Mouse (Mus musculus): ENCODE data around the gene Phldb1. TPM values are rescaled to one million over a fixed set of nuclear protein-coding genes. Genes with fewer than 3 reads are reported as not detected.

Gene Phldb1
- polyA plus RNA-seq, 1 experiment from 2014 or later = 38.6 TPM

DNA sequence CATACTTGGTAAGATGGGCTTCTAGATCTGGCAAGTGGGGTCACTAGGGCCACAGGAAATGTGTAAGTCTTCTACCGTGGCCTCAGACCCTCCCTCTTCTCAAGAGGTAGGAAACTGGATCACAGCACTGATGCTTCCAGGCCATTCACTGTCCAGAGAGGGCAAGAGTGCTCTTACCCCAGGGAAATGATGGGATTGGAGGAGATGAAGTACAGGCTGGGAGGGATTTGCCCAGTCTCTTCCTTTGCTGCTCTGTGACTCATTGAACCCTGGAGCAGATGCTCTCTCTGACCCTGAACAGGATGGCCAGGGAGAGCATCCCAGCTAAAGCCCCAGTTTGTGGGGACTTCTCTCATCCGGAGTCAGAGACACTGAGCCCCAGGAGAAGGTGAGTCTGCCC lies 10.3 kb downstream of the Phldb1 start:
- no peak overlapping the region for H3K9ac ChIP-seq
- H3K27ac ChIP-seq (replicated peaks) = peak overlapping the region; percentile 87
- H3K4me3 ChIP-seq (replicated peaks) = no peak overlapping the region
- H3K9me3 ChIP-seq (replicated peaks) = no peaks in the 10 kb centered on the region
- H3K27me3 ChIP-seq = no peaks in the 10 kb centered on the region
- H3K4me2 ChIP-seq (replicated peaks) = no peak overlapping the region
- ATAC-seq (ENCODE audit: insufficient number of reproducible peaks, low FRiP score, low TSS enrichment, low read depth) = no peak
- H3K4me1 ChIP-seq = peaks cover 77% of the 10 kb centered on the region
- 18% methylated on average over 2 of the region's 2 CpGs for WGBS
- H3K36me3 ChIP-seq = no peaks in the 10 kb centered on the region

DNA sequence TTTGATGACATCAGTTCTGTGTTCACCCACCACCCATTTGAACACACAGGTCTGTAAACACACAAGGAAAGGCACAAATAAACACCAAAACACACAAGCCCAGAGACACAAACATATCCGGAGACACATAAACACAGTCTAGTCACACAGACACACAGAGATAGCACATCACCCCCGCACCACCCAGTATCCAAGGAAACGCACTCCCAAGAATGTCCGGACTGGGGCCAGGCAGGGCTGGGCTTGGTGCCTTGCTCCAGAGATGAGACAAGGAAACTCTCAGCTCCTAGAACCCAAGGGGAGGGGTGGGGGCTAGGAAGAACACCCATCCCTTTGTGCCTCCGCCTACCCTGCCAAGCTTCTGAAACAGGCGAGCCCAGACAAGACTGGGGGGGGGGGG lies 10.8 kb downstream of the Phldb1 start:
- Histone ChIP-seq H3K27me3 (no peaks in the 10 kb centered on the region), H3K9me3 (replicated peaks) (no peaks in the 10 kb centered on the region), H3K4me1 (peaks cover 82% of the 10 kb centered on the region), H3K27ac (replicated peaks) (peak overlapping the region; percentile 87), H3K9ac (no peak overlapping the region), H3K4me2 (replicated peaks) (no peak overlapping the region), H3K36me3 (no peaks in the 10 kb centered on the region), H3K4me3 (replicated peaks) (no peak overlapping the region)
- no peak for ATAC-seq (ENCODE audit: insufficient number of reproducible peaks, low FRiP score, low TSS enrichment, low read depth)
- 47% methylated on average over 6 of the region's 6 CpGs for WGBS

DNA sequence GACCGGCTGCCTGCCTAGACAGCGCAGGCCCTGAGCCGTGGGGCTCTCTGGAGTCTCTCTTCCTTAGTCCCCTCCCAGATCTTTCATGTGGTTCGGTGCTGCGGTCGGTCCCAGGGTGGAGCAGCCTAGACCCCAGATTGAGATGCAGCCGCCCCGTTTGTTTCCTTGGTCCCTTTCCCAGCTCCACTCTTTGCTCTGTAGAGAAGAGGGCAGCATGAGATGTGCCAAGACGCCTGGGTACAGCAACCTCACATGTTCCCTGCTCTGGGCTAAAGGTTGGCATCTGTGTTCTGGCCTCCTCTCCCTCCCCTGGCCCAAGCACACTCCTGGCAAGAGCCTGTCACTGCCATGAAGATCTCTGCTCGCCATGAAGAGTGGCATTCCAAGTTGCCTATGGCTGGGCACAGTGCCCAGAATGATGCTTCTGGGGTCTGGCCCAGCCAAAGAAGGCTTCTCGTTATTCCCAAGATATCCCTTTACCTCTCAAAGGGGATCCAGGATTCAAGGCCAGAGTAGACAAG lies 11.4 kb downstream of the Phldb1 start:
- no peak overlapping the region for H3K4me2 ChIP-seq (replicated peaks)
- H3K36me3 ChIP-seq = no peaks in the 10 kb centered on the region
- 0 out of 2 replicates have a peak, but pooled peaks have one; percentile 43 for ATAC-seq (ENCODE audit: insufficient number of reproducible peaks, low FRiP score, low TSS enrichment, low read depth)
- peak overlapping the region; percentile 87 for H3K27ac ChIP-seq (replicated peaks)
- no peak overlapping the region for H3K9ac ChIP-seq
- no peaks in the 10 kb centered on the region for H3K27me3 ChIP-seq
- no peak overlapping the region for H3K4me3 ChIP-seq (replicated peaks)
- peaks cover 84% of the 10 kb centered on the region for H3K4me1 ChIP-seq
- 40% methylated on average over 11 of the region's 11 CpGs for WGBS
- no peaks in the 10 kb centered on the region for H3K9me3 ChIP-seq (replicated peaks)

- H3K27me3 ChIP-seq = no peaks in the 10 kb centered on the region
- peak overlapping the region; percentile 87 for H3K27ac ChIP-seq (replicated peaks)
- no peak for ATAC-seq (ENCODE audit: insufficient number of reproducible peaks, low FRiP score, low TSS enrichment, low read depth)
- H3K4me3 ChIP-seq (replicated peaks) = no peak overlapping the region
- H3K9ac ChIP-seq = no peak overlapping the region
- 36% methylated on average over 7 of the region's 7 CpGs for WGBS
- H3K4me2 ChIP-seq (replicated peaks) = no peak overlapping the region
- peaks cover 6% of the 10 kb centered on the region; the same call in 1 of the 2 replicates for H3K36me3 ChIP-seq
- H3K9me3 ChIP-seq (replicated peaks) = no peaks in the 10 kb centered on the region
- peaks cover 84% of the 10 kb centered on the region for H3K4me1 ChIP-seq
Measured at GRCm38 (mm10) chr9:44723008-44723407, 12.0 kb downstream of the Phldb1 start.

- no peaks in the 10 kb centered on the region for H3K9me3 ChIP-seq (replicated peaks)
- H3K27me3 ChIP-seq = no peaks in the 10 kb centered on the region
- no peak overlapping the region for H3K4me2 ChIP-seq (replicated peaks)
- H3K27ac ChIP-seq (replicated peaks) = peak overlapping the region; percentile 87
- 58% methylated on average over 7 of the region's 7 CpGs for WGBS
- no peak for ATAC-seq (ENCODE audit: insufficient number of reproducible peaks, low FRiP score, low TSS enrichment, low read depth)
- H3K36me3 ChIP-seq = peaks cover 10% of the 10 kb centered on the region; the same call in 1 of the 2 replicates
- H3K9ac ChIP-seq = no peak overlapping the region
- peaks cover 80% of the 10 kb centered on the region for H3K4me1 ChIP-seq
- no peak overlapping the region for H3K4me3 ChIP-seq (replicated peaks)
Measured at GRCm38 (mm10) chr9:44722575-44722974, 12.4 kb downstream of the Phldb1 start.

- H3K27me3 ChIP-seq = no peaks in the 10 kb centered on the region
- no peak for ATAC-seq (ENCODE audit: insufficient number of reproducible peaks, low FRiP score, low TSS enrichment, low read depth)
- H3K9ac ChIP-seq = no peak overlapping the region
- no peaks in the 10 kb centered on the region for H3K9me3 ChIP-seq (replicated peaks)
- peaks cover 72% of the 10 kb centered on the region for H3K4me1 ChIP-seq
- H3K36me3 ChIP-seq = peaks cover 10% of the 10 kb centered on the region; the same call in 1 of the 2 replicates
- H3K4me2 ChIP-seq (replicated peaks) = peak overlapping the region; percentile 80
- peak overlapping the region; percentile 87; the same call in 1 of the 2 replicates for H3K27ac ChIP-seq (replicated peaks)
- 80% methylated on average over 3 of the region's 3 CpGs for WGBS
- no peak overlapping the region; the same call in 1 of the 2 replicates for H3K4me3 ChIP-seq (replicated peaks)
Measured at GRCm38 (mm10) chr9:44721877-44722186, 13.2 kb downstream of the Phldb1 start.

- Histone ChIP-seq H3K4me3 (replicated peaks) (peak overlapping the region; percentile 64), H3K4me1 (peaks cover 67% of the 10 kb centered on the region), H3K36me3 (peaks cover 15% of the 10 kb centered on the region), H3K9ac (peak overlapping the region; percentile 65), H3K27me3 (no peaks in the 10 kb centered on the region), H3K4me2 (replicated peaks) (peak overlapping the region; percentile 80), H3K9me3 (replicated peaks) (no peaks in the 10 kb centered on the region), H3K27ac (replicated peaks) (peak overlapping the region; percentile 87)
- peak; percentile 85 for ATAC-seq (ENCODE audit: insufficient number of reproducible peaks, low FRiP score, low TSS enrichment, low read depth)
- WGBS = 1% methylated on average over 39 of the region's 40 CpGs
Measured at GRCm38 (mm10) chr9:44721154-44721876, 13.7 kb downstream of the Phldb1 start.

DNA sequence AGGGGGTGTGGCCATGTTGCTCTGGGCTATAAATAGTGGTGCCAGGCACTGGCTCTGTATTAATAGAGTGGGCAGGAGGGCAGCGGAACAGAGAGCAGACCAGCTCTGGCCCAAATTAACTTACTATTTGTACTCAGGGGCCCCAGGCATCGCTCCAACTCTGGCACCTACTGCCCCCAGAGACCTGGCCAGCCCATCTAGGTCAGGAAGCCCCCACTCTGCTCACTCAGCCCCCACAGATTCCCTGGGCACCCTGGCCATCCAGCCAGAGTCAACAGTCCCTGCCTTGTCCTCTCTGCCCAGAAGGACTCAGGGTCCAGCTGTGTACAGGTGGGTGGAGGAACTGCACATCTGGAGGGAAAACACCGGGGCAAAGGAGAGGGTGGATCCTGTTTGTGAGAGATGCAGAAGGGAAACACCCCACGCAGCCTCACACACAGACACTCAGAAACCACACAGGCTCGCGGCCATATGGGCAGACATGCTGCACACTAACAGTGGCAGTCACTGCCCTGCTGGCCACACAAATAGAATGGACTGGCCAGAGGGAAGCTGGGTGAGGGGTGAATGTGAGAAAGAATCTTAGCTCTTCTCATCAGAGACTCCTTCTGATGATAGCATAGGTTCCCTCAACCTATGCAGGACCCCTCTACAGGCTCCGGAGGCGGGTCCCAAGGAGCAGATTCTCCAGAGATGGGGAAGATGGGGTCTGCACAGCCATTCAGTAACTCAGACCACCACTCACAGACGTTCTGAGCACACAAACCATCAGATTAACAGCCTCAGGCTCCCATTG lies 14.4 kb downstream of the Phldb1 start:
- WGBS = 13% methylated on average over 9 of the region's 9 CpGs
- H3K36me3 ChIP-seq = peaks cover 22% of the 10 kb centered on the region
- H3K4me3 ChIP-seq (replicated peaks) = peak overlapping the region; percentile 64
- H3K9ac ChIP-seq = peak overlapping the region; percentile 65
- H3K4me1 ChIP-seq = peaks cover 60% of the 10 kb centered on the region
- H3K27me3 ChIP-seq = no peaks in the 10 kb centered on the region
- ATAC-seq (ENCODE audit: insufficient number of reproducible peaks, low FRiP score, low TSS enrichment, low read depth) = no peak
- no peaks in the 10 kb centered on the region for H3K9me3 ChIP-seq (replicated peaks)
- peak overlapping the region; percentile 80 for H3K4me2 ChIP-seq (replicated peaks)
- peak overlapping the region; percentile 58 for H3K27ac ChIP-seq (replicated peaks)

DNA sequence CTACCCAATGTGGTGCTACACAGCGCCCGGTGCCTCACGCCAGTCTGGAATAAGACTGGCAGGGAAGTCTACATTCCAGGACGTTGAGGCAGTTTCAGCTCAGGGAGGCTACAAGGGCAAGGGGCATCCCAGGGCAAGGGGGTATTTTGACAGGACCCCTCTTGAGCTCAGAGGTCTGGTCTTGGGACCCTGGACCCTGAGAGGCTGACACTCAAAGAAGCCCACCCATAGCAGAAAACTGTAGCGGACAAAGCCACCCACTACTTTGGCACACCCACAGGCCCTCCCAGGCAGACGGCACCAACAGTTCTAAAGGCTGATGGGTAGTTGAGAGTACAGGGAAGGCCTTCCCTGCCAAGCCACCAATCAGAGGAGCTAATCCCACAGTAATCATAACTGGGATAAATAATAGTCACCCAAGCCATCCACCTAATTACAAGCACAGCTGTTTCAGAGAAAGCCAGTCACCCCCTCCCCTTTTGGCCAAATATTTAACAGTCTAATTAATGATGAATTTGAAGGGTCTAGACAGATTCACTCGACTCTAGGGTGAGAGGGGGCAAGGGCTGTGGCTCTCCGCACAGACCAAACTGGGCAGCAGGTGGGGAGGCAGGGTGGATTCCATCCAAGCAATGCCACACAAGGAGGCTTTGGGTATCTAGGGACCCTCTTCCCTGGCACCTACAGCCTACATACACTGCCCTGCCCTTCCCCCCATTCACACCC lies 15.2 kb downstream of the Phldb1 start:
- Histone ChIP-seq H3K9ac (no peak overlapping the region), H3K4me3 (replicated peaks) (peak overlapping the region; percentile 64)

GRCm38 (mm10) chr9:44718937-44719631 lies 15.9 kb downstream of the Phldb1 start:
- Histone ChIP-seq H3K4me3 (replicated peaks) (no peak overlapping the region), H3K27ac (replicated peaks) (no peak overlapping the region), H3K9me3 (replicated peaks) (no peaks in the 10 kb centered on the region), H3K27me3 (no peaks in the 10 kb centered on the region), H3K4me1 (peaks cover 46% of the 10 kb centered on the region), H3K9ac (no peak overlapping the region), H3K4me2 (replicated peaks) (no peak overlapping the region), H3K36me3 (peaks cover 35% of the 10 kb centered on the region)
- 77% methylated on average over 12 of the region's 12 CpGs for WGBS
- no peak for ATAC-seq (ENCODE audit: insufficient number of reproducible peaks, low FRiP score, low TSS enrichment, low read depth)

More for the DNA sequence above, 15.2 kb downstream of the Phldb1 start:
- no peak for ATAC-seq (ENCODE audit: insufficient number of reproducible peaks, low FRiP score, low TSS enrichment, low read depth)
- Histone ChIP-seq H3K4me1 (peaks cover 53% of the 10 kb centered on the region), H3K4me2 (replicated peaks) (peak overlapping the region; percentile 80), H3K27ac (replicated peaks) (0 out of 2 replicates have a peak overlapping the region, but pooled peaks have one; percentile 58), H3K27me3 (no peaks in the 10 kb centered on the region), H3K9me3 (replicated peaks) (no peaks in the 10 kb centered on the region), H3K36me3 (peaks cover 28% of the 10 kb centered on the region)
- WGBS = 60% methylated on average over 8 of the region's 8 CpGs
